Mouse (Mus musculus) heart, adult 2 months (tissue): ENCODE data around the gene Izumo1r. TPM values are rescaled to one million over a fixed set of nuclear protein-coding genes. Genes with fewer than 3 reads are reported as not detected.

Source experiments
- DNase-seq, 2 experiments: peaks; one replicate each; pipeline ENCODE4 v3.0.0; 2021
- H3K27ac ChIP-seq: fragments of 200-600 bp; 2 replicates; pipeline ENCODE4 v1.8.1; 2022
- H3K27me3 ChIP-seq: fragments of 200-500 bp; 2 replicates; pipeline ENCODE4 v1.6.1; 2012; ENCODE audit warnings: mild to moderate bottlenecking, low read length, inconsistent platforms, mixed read lengths; ENCODE audit not compliant: control insufficient read depth, insufficient read depth
- H3K36me3 ChIP-seq: fragments of 200-500 bp; 2 replicates; pipeline ENCODE4 v1.6.1; 2012; ENCODE audit warnings: low read length, inconsistent platforms; ENCODE audit not compliant: control insufficient read depth, insufficient read depth
- H3K4me1 ChIP-seq: fragments of 200-500 bp; 2 replicates; pipeline ENCODE4 v1.6.1; 2011; ENCODE audit warnings: low read length; ENCODE audit not compliant: control insufficient read depth, insufficient read depth
- H3K4me3 ChIP-seq: fragments of 200-600 bp; 2 replicates; pipeline ENCODE4 v1.8.1; 2022
- H3K79me2 ChIP-seq: fragments of 200-500 bp; replicated peaks from 2 replicates; pipeline ENCODE4 v1.6.1; 2012; ENCODE audit warnings: mild to moderate bottlenecking, inconsistent platforms, low read length, moderate library complexity, mixed read lengths; ENCODE audit not compliant: control insufficient read depth, insufficient read depth
- H3K9ac ChIP-seq: fragments of 200-500 bp; 2 replicates; pipeline ENCODE4 v1.6.1; 2012; ENCODE audit warnings: low read depth, mild to moderate bottlenecking, control low read depth, inconsistent platforms, low read length, mixed read lengths
- CTCF ChIP-seq: fragments of 200-600 bp; IDR thresholded peaks from 2 replicates; pipeline ENCODE4 v1.8.1; 2022; ENCODE audit warnings: antibody characterized with exemption, mild to moderate bottlenecking, moderate library complexity
- EP300 ChIP-seq: fragments of 200-500 bp; IDR thresholded peaks from 2 replicates; pipeline ENCODE4 v1.6.1; 2011; ENCODE audit warnings: low read depth, low read length, control low read depth; ENCODE audit not compliant: insufficient read depth
- POLR2A ChIP-seq: fragments of 200-500 bp; IDR thresholded peaks from 2 replicates; pipeline ENCODE4 v1.6.1; 2011; ENCODE audit warnings: mild to moderate bottlenecking, low read depth, low read length, control low read depth; ENCODE audit not compliant: insufficient read depth
- WGBS: fragments of 180-500 bp; shearing (Covaris S2); methylation state at CpG from one replicate; pipeline ENCODE4 v1.1.7; 2018; 5-methylcytosine and 5-hydroxymethylcytosine counted together
- intact Hi-C: fragments of 180-260 bp; cut with DNase I; formaldehyde crosslinking; loops from one replicate; pipeline ENCODE4 v1.15.1; 2025
- polyA plus RNA-seq: library from polyadenylated mRNA; depleted of rRNA; stranded (reverse); fragments of >200 nt; gene quantifications from 2 replicates; pipeline ENCODE4 v1.2.3, GENCODE M21; 2012
- total RNA-seq, 2 experiments: library from RNA; stranded (reverse); gene quantifications; 2 replicates each; pipeline ENCODE4 v1.2.3; 2021

Izumo1r gene
- total and polyA plus RNA-seq, 3 experiments = 0.29 TPM; not detected in 2

GRCm38 (mm10) chr9:14856922-14857654 lies 46.7 kb downstream of the Izumo1r start:
- TF ChIP-seq EP300 = no peak
- intact Hi-C loops = no loop called here
- no peak for DNase-seq
- Histone ChIP-seq H3K27me3 (peaks cover 14% of the 10 kb centered on the region), H3K9ac (no peak overlapping the region), H3K36me3 (no peaks in the 10 kb centered on the region), H3K4me3 (no peak overlapping the region), H3K4me1 (no peaks in the 10 kb centered on the region), H3K27ac (no peak overlapping the region), H3K79me2 (no peaks in the 10 kb centered on the region)
- 34% methylated on average over 4 of the region's 4 CpGs for WGBS

- TF ChIP-seq CTCF (no peak), EP300 (no peak), POLR2A (no peak)
- Histone ChIP-seq H3K9ac (no peak overlapping the region), H3K79me2 (no peaks in the 10 kb centered on the region), H3K27me3 (no peaks in the 10 kb centered on the region), H3K4me1 (no peaks in the 10 kb centered on the region), H3K36me3 (no peaks in the 10 kb centered on the region), H3K27ac (no peak overlapping the region), H3K4me3 (no peak overlapping the region)
- intact Hi-C loops = no loop called here
- 68% methylated on average over 4 of the region's 4 CpGs for WGBS
- DNase-seq = no peak
These were observed 49.2 kb downstream of the Izumo1r start for GRCm38 (mm10) chr9:14854585-14854984.

- TF ChIP-seq CTCF (no peak), EP300 (no peak), POLR2A (no peak)
- no peak overlapping the region for H3K9ac ChIP-seq
- no peaks in the 10 kb centered on the region for H3K27me3 ChIP-seq
- H3K79me2 ChIP-seq = no peaks in the 10 kb centered on the region
- no peak overlapping the region for H3K4me3 ChIP-seq
- no peaks in the 10 kb centered on the region for H3K36me3 ChIP-seq
- WGBS = 61% methylated on average over 1 of the region's 1 CpGs
- intact Hi-C loops = no loop called here
- no peak for DNase-seq
- no peaks in the 10 kb centered on the region for H3K4me1 ChIP-seq
- H3K27ac ChIP-seq = no peak overlapping the region
These were observed 55.3 kb downstream of the Izumo1r start for GRCm38 (mm10) chr9:14848267-14848935.

- H3K27ac ChIP-seq = no peak overlapping the region
These were observed 57.3 kb downstream of the Izumo1r start for GRCm38 (mm10) chr9:14846428-14846827.

GRCm38 (mm10) chr9:14843901-14844300 lies 59.8 kb downstream of the Izumo1r start:
- no peak for TF ChIP-seq EP300
- no peaks in the 10 kb centered on the region for H3K79me2 ChIP-seq
- peaks cover 2% of the 10 kb centered on the region for H3K4me1 ChIP-seq
- intact Hi-C loops = no loop called here
- DNase-seq = no peak
- H3K36me3 ChIP-seq = no peaks in the 10 kb centered on the region
- no peaks in the 10 kb centered on the region for H3K27me3 ChIP-seq
- no peak overlapping the region for H3K27ac ChIP-seq
- no peak overlapping the region for H3K4me3 ChIP-seq
- H3K9ac ChIP-seq = no peak overlapping the region
- 95% methylated on average over 3 of the region's 3 CpGs for WGBS

More at GRCm38 (mm10) chr9:14846428-14846827, 57.3 kb downstream of the Izumo1r start:
- DNase-seq = no peak
- intact Hi-C loops = no loop called here
- peak; percentile 55 for TF ChIP-seq CTCF
- no peak for TF ChIP-seq POLR2A
- H3K4me1 ChIP-seq = peaks cover 2% of the 10 kb centered on the region
- no peaks in the 10 kb centered on the region for H3K36me3 ChIP-seq
- H3K4me3 ChIP-seq = no peak overlapping the region
- no peak overlapping the region for H3K9ac ChIP-seq
- H3K79me2 ChIP-seq = no peaks in the 10 kb centered on the region
- 48% methylated on average over 5 of the region's 5 CpGs for WGBS
- H3K27me3 ChIP-seq = no peaks in the 10 kb centered on the region

GRCm38 (mm10) chr9:14843311-14843857 lies 60.4 kb downstream of the Izumo1r start:
- intact Hi-C loops = no loop called here

More at GRCm38 (mm10) chr9:14843311-14843857, 60.4 kb downstream of the Izumo1r start:
- no peak for DNase-seq
- 95% methylated on average over 6 of the region's 6 CpGs for WGBS
- TF ChIP-seq EP300 (no peak), CTCF (no peak), POLR2A (no peak)
- no peak overlapping the region for H3K27ac ChIP-seq
- H3K79me2 ChIP-seq = no peaks in the 10 kb centered on the region
- peaks cover 2% of the 10 kb centered on the region for H3K4me1 ChIP-seq
- H3K9ac ChIP-seq = no peak overlapping the region
- H3K4me3 ChIP-seq = no peak overlapping the region
- no peaks in the 10 kb centered on the region for H3K27me3 ChIP-seq
- H3K36me3 ChIP-seq = no peaks in the 10 kb centered on the region
